Mouse (Mus musculus) ES-E14 (cell line): Measurements from ENCODE around the gene Hcn1. TPM values are rescaled to one million over a fixed set of nuclear protein-coding genes. Genes with fewer than 3 reads are reported as not detected.

ENCODE experiments used
- DNase-seq: peaks from one replicate; pipeline ENCODE4 v3.0.0-alpha.2; 2013; ENCODE audit warnings: low read depth, low spot score
- H3K27ac ChIP-seq: 2 replicates; pipeline ENCODE4 v1.5.1; 2012; ENCODE audit warnings: low read depth, mild to moderate bottlenecking, low read length, moderate library complexity, mixed read lengths; ENCODE audit not compliant: poor library complexity, insufficient read depth, severe bottlenecking
- H3K36me3 ChIP-seq: 2 replicates; pipeline ENCODE4 v1.6.1; 2012; ENCODE audit warnings: mild to moderate bottlenecking, low read length, moderate library complexity, mixed read lengths; ENCODE audit not compliant: control insufficient read depth, poor library complexity, insufficient read depth, severe bottlenecking
- H3K4me1 ChIP-seq, 2 experiments: fragments of 150-350 bp in 1 of 2; sonication (generic) in 1 of 2; 2 replicates each; pipeline ENCODE4 v1.6.1; 2012; ENCODE audit warnings: low read length in 2 of 2, mild to moderate bottlenecking in 1 of 2, mixed read lengths in 1 of 2; ENCODE audit not compliant: control insufficient read depth in 2 of 2, insufficient read depth in 2 of 2, poor library complexity in 1 of 2
- H3K4me3 ChIP-seq, 2 experiments: fragments of 150-350 bp in 1 of 2; sonication (generic) in 1 of 2; 2 replicates each; pipeline ENCODE4 v1.5.1; 2012; ENCODE audit warnings: low read length in 2 of 2, low read depth in 1 of 2, mild to moderate bottlenecking in 1 of 2, mixed read lengths in 1 of 2; ENCODE audit not compliant: insufficient read depth in 1 of 2, poor library complexity in 1 of 2, severe bottlenecking in 1 of 2
- H3K9ac ChIP-seq: 2 replicates; pipeline ENCODE4 v1.6.1; 2012; ENCODE audit warnings: low read depth, mild to moderate bottlenecking, low read length, mixed read lengths; ENCODE audit not compliant: poor library complexity, insufficient read depth, severe bottlenecking
- H3K9me3 ChIP-seq: fragments of 150-350 bp; sonication (generic); 2 replicates; pipeline ENCODE4 v1.6.1; 2012; ENCODE audit warnings: low read depth, mild to moderate bottlenecking, low read length; ENCODE audit not compliant: control insufficient read depth, insufficient read depth
- CHD2 ChIP-seq: IDR thresholded peaks from 2 replicates; pipeline ENCODE4 v1.6.1; 2014; ENCODE audit warnings: mild to moderate bottlenecking, low read depth, low read length, inconsistent platforms
- HCFC1 ChIP-seq: IDR thresholded peaks from 2 replicates; pipeline ENCODE4 v1.6.1; 2012; ENCODE audit warnings: low read length, inconsistent platforms, borderline replicate concordance; ENCODE audit not compliant: insufficient read depth
- MAFK ChIP-seq: IDR thresholded peaks from 2 replicates; pipeline ENCODE4 v1.6.1; 2014; ENCODE audit warnings: mild to moderate bottlenecking, low read depth, low read length, inconsistent platforms; ENCODE audit not compliant: insufficient read depth
- ZC3H11A ChIP-seq: IDR thresholded peaks from 2 replicates; pipeline ENCODE4 v1.6.1; 2012; ENCODE audit warnings: low read depth, mild to moderate bottlenecking, inconsistent platforms, low read length, borderline replicate concordance
- ZNF384 ChIP-seq: IDR thresholded peaks from 2 replicates; pipeline ENCODE4 v1.6.1; 2012; ENCODE audit warnings: low read depth, low read length, inconsistent platforms
- in situ Hi-C, 2 experiments: fragments of 600-800 bp; cut with MboI; formaldehyde crosslinking; loops; one replicate each; pipeline ENCODE4 v1.15.1; 2025; ENCODE audit warnings: low sequenced_read_pairs in 2 of 2, inconsistent platforms in 1 of 2; ENCODE audit not compliant: unreplicated experiment in 2 of 2
- total RNA-seq: library from RNA; depleted of rRNA; stranded (reverse); fragments of 300-350 nt; gene quantifications from 2 replicates; pipeline ENCODE4 v1.2.3, GENCODE M21; 2012

The Hcn1 gene
- total RNA-seq, 1 experiment, result 0.09 TPM

GRCm38 (mm10) chr13:117938761-117939160 is 336.6 kb downstream of the Hcn1 start:
- TF ChIP-seq HCFC1 (no peak), ZC3H11A (no peak), CHD2 (no peak), MAFK (no peak), ZNF384 (no peak)
- Histone ChIP-seq H3K4me1 (no peaks in the 10 kb centered on the region), H3K36me3 (no peaks in the 10 kb centered on the region), H3K4me3 (no peak overlapping the region), H3K9me3 (no peaks in the 10 kb centered on the region), H3K27ac (no peak overlapping the region), H3K9ac (no peak overlapping the region)
- no peak for DNase-seq
- in situ Hi-C loops, result no loop called here

- Histone ChIP-seq H3K9ac (no peak overlapping the region), H3K4me1 (no peaks in the 10 kb centered on the region), H3K4me3 (no peak overlapping the region), H3K27ac (no peak overlapping the region), H3K9me3 (no peaks in the 10 kb centered on the region), H3K36me3 (no peaks in the 10 kb centered on the region)
- DNase-seq, result no peak
- TF ChIP-seq MAFK (no peak), ZC3H11A (no peak), HCFC1 (no peak), ZNF384 (no peak), CHD2 (no peak)
- in situ Hi-C loops, result no loop called here
Observed at GRCm38 (mm10) chr13:117940536-117941280, 338.6 kb downstream of the Hcn1 start.

GRCm38 (mm10) chr13:117946843-117947242 is 344.7 kb downstream of the Hcn1 start:
- no peak for DNase-seq
- Histone ChIP-seq H3K9ac (no peak overlapping the region), H3K4me3 (no peak overlapping the region), H3K9me3 (no peaks in the 10 kb centered on the region), H3K36me3 (no peaks in the 10 kb centered on the region), H3K4me1 (no peaks in the 10 kb centered on the region), H3K27ac (no peak overlapping the region)
- in situ Hi-C loops, result no loop called here
- TF ChIP-seq MAFK (no peak), ZC3H11A (no peak), CHD2 (no peak), HCFC1 (no peak), ZNF384 (no peak)

GRCm38 (mm10) chr13:117947704-117948376 is 345.7 kb downstream of the Hcn1 start:
- no peaks in the 10 kb centered on the region for H3K9me3 ChIP-seq
- in situ Hi-C loops, result no loop called here
- TF ChIP-seq ZC3H11A, result no peak
- no peak for TF ChIP-seq ZNF384
- TF ChIP-seq MAFK, result no peak
- no peak for TF ChIP-seq CHD2
- no peak for TF ChIP-seq HCFC1
- H3K27ac ChIP-seq, result no peak overlapping the region
- H3K36me3 ChIP-seq, result no peaks in the 10 kb centered on the region
- H3K9ac ChIP-seq, result no peak overlapping the region
- no peaks in the 10 kb centered on the region for H3K4me1 ChIP-seq
- DNase-seq, result no peak
- no peak overlapping the region for H3K4me3 ChIP-seq
